Mouse (Mus musculus) forebrain, embryonic 14.5 days (tissue): ENCODE results near the gene Tmem101. TPM values are rescaled to one million over a fixed set of nuclear protein-coding genes. Genes with fewer than 3 reads are reported as not detected.

ENCODE experiments used
- ATAC-seq: fragments of 200-750 bp; cut with Nextera tagmentation; 2 replicates; pipeline ENCODE4 v1.8.0; 2017; ENCODE audit warnings: mild to moderate bottlenecking, moderate library complexity
- DNase-seq: peaks from one replicate; pipeline ENCODE4 v3.0.0-alpha.2; 2015; ENCODE audit warnings: low spot score
- H3K27ac ChIP-seq: fragments of 300-500 bp; sonication (generic); 2 replicates; pipeline ENCODE4 v1.5.1; 2014; ENCODE audit warnings: low read depth, mild to moderate bottlenecking, control low read depth, low read length, moderate library complexity
- H3K27me3 ChIP-seq: fragments of 300-500 bp; sonication (generic); replicated peaks from 2 replicates; pipeline ENCODE4 v1.6.1; 2014; ENCODE audit warnings: low read length, control low read depth, mixed read lengths; ENCODE audit not compliant: control insufficient read depth, insufficient read depth
- H3K36me3 ChIP-seq: fragments of 300-500 bp; sonication (generic); 2 replicates; pipeline ENCODE4 v1.6.1; 2014; ENCODE audit warnings: low read length, control low read depth; ENCODE audit not compliant: control insufficient read depth, insufficient read depth
- H3K4me1 ChIP-seq: fragments of 300-500 bp; sonication (generic); 2 replicates; pipeline ENCODE4 v1.6.1; 2014; ENCODE audit warnings: antibody characterized with exemption, low read length, control low read depth; ENCODE audit not compliant: control insufficient read depth, insufficient read depth
- H3K4me2 ChIP-seq: fragments of 300-500 bp; sonication (generic); 2 replicates; pipeline ENCODE4 v1.6.1; 2014; ENCODE audit warnings: mild to moderate bottlenecking, control low read depth, low read length
- H3K4me3 ChIP-seq: fragments of 300-500 bp; sonication (generic); 2 replicates; pipeline ENCODE4 v1.5.1; 2014; ENCODE audit warnings: low read depth, low read length, control low read depth
- H3K9ac ChIP-seq: fragments of 300-500 bp; sonication (generic); 2 replicates; pipeline ENCODE4 v1.6.1; 2014; ENCODE audit warnings: mild to moderate bottlenecking, low read length, control low read depth, moderate library complexity
- H3K9me3 ChIP-seq: fragments of 300-500 bp; sonication (generic); replicated peaks from 2 replicates; pipeline ENCODE4 v1.6.1; 2016; ENCODE audit warnings: low read length, control low read depth, mixed read lengths; ENCODE audit not compliant: control insufficient read depth
- WGBS: fragments of 180-500 bp; shearing (Covaris S2); extraction: QIAGEN DNeasy Blood & Tissue Kit; methylation state at CpG from one replicate; pipeline ENCODE4 v1.1.7; 2014; 5-methylcytosine and 5-hydroxymethylcytosine counted together
- polyA plus RNA-seq: library from polyadenylated mRNA; unstranded; fragments of >200 nt; fragmentation: Nextera tagmentation; extraction: Ambion mirVana; gene quantifications from 2 replicates; pipeline ENCODE4 v1.2.1, GENCODE M21; 2014

Gene Tmem101
- polyA plus RNA-seq, 1 experiment from 2014 or later, result 32.5 TPM

GRCm38 (mm10) chr11:102188980-102189379 is 32.8 kb upstream of the Tmem101 start:
- H3K27ac ChIP-seq, result no peak overlapping the region
- 74% methylated on average over 6 of the region's 6 CpGs for WGBS
- DNase-seq (no peak), ATAC-seq (no peak)
- peaks cover 13% of the 10 kb centered on the region for H3K4me1 ChIP-seq
- H3K4me2 ChIP-seq, result peak overlapping the region; percentile 58
- H3K9me3 ChIP-seq, result no peaks in the 10 kb centered on the region
- H3K4me3 ChIP-seq, result peak overlapping the region; percentile 51
- H3K36me3 ChIP-seq, result peaks cover 11% of the 10 kb centered on the region
- peak overlapping the region; percentile 72; the same call in 1 of the 2 replicates for H3K9ac ChIP-seq
- no peaks in the 10 kb centered on the region for H3K27me3 ChIP-seq

DNA sequence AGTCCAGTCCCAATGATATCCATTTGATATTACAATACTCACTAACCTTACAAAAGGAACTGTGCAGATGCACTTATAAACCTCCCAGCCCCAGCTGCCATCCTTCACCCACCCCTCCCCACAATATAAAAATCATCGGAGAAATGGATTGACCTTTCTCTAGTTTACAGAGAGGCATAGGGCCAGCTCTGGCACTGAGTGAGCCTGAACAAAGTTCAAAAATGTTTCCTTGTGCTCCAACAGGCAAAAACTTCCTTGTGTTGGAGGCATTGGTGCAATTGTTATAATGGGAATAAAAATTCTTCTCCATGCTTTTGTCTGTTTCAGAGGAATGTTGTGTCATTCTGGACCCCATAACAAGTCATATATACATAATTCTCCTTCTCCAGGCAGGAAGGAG is 30.0 kb upstream of the Tmem101 start:
- ATAC-seq, result no peak
- no peak overlapping the region for H3K9ac ChIP-seq

DNA sequence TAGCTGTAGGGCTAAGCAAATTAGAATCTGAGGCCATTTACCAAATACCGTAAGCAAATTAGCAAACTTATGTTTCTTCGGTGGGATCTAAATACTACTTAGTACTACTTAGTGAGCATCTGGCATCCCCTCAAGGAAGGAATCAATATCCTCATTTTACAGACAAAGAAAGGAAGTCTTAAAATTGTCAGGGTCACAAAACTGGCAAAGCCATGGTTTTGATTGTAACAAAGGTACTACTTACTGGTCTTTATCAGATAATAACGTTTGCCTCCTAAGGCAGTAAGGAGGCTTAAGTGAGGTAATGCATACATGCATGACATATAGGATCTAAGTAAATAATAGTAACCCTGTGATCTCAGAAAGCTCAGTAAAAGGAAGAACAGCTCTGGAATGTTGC is 29.5 kb upstream of the Tmem101 start:
- Histone ChIP-seq H3K4me2 (peak overlapping the region; percentile 81), H3K27ac (peak overlapping the region; percentile 96; the same call in 1 of the 2 replicates), H3K36me3 (peaks cover 18% of the 10 kb centered on the region), H3K9me3 (no peaks in the 10 kb centered on the region), H3K4me3 (peak overlapping the region; percentile 89), H3K4me1 (peaks cover 14% of the 10 kb centered on the region), H3K9ac (peak overlapping the region; percentile 94; the same call in 1 of the 2 replicates), H3K27me3 (no peaks in the 10 kb centered on the region)
- ATAC-seq (no peak), DNase-seq (no peak)
- 42% methylated on average over 3 of the region's 3 CpGs for WGBS

More for the DNA sequence above, 30.0 kb upstream of the Tmem101 start:
- Histone ChIP-seq H3K9me3 (no peaks in the 10 kb centered on the region), H3K4me3 (no peak overlapping the region), H3K4me2 (no peak overlapping the region), H3K4me1 (peaks cover 17% of the 10 kb centered on the region), H3K36me3 (peaks cover 13% of the 10 kb centered on the region), H3K27me3 (no peaks in the 10 kb centered on the region), H3K27ac (no peak overlapping the region)
- no peak for DNase-seq
- WGBS, result 100% methylated on average over 1 of the region's 1 CpGs

DNA sequence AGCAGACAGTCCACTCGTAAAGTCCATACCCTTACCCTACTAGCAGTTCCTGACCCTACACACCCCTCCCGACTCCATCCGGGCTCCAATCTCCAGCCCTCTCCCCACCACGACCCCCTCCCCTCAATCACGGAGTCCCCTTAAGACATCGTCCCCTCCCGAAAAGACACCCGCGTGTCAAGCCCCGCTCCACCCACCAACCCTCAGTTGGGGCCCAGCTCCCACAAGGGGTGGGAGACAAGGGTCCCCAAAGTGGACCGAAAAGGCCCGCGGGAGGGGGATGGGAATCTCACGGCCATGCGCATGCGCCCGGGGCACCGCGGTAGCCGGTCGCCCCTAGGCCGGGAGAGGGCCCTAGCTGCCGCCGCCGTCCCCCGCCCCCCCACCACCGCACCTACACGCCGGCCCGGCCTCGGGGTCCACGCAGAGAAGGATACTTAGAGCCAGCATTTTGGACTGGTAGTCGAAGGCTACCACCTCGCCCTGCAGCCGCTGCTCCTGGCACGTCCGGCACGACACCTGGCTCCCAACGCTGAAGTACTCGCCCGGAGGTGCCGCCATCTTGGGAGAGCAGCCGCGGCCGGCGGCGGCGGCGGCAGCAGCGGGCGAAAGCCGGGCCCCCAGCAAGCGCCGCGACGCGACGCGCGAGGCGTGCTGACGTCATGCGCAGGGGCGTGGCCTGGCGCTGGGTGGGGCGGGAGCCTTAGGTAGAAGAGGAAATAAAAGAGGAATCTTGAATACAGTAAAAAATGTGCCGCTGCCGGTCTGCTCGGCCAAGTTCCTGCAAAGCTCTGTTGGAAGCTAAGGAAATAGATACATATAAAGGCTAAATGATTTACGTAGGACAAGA is 28.7 kb upstream of the Tmem101 start, which contains the start of gene Lsm12:
TSS of gene Lsm12 (minus strand) at position 651 of the 850 bp plus-strand sequence.
- H3K9me3 ChIP-seq, result no peaks in the 10 kb centered on the region
- peak within 1 kb of the TSS; percentile 81 for H3K4me2 ChIP-seq
- ATAC-seq (peak; percentile 91), DNase-seq (peak; percentile 96)
- H3K9ac ChIP-seq, result peak within 1 kb of the TSS; percentile 94
- peaks cover 25% of the 10 kb centered on the region for H3K36me3 ChIP-seq
- H3K4me3 ChIP-seq, result peak within 1 kb of the TSS; percentile 89
- H3K27ac ChIP-seq, result peak within 1 kb of the TSS; percentile 96
- no peaks in the 10 kb centered on the region for H3K27me3 ChIP-seq
- under 1% methylated on average over 66 of the region's 70 CpGs for WGBS
- H3K4me1 ChIP-seq, result peaks cover 8% of the 10 kb centered on the region

DNA sequence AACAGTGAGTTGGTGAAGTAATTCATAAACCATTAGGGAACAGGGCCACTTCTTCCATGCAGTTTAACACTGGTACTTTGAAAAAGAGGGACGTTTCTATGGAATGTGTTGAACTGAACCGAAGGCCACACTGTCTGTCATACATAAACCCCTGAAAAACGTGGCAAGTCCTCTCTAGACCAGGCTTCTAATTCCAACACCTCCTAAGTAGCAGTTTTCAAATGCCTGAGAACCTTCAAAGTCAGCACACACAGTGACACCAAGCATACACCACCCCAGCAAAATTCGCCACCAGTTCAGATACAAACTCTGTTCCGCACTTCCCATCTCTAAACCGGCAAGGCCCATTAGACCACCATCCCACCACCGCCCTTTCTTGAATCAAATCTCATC is 28.0 kb upstream of the Tmem101 start:
- peak overlapping the region; percentile 96; the same call in 1 of the 2 replicates for H3K27ac ChIP-seq
- H3K27me3 ChIP-seq, result no peaks in the 10 kb centered on the region
- H3K9ac ChIP-seq, result peak overlapping the region; percentile 94
- WGBS, result 4% methylated on average over 7 of the region's 7 CpGs
- peak overlapping the region; percentile 81 for H3K4me2 ChIP-seq
- peaks cover 29% of the 10 kb centered on the region for H3K36me3 ChIP-seq
- ATAC-seq, result no peak; the same call in 1 of the 2 replicates
- peak overlapping the region; percentile 89 for H3K4me3 ChIP-seq
- no peaks in the 10 kb centered on the region for H3K9me3 ChIP-seq
- DNase-seq, result no peak
- H3K4me1 ChIP-seq, result peaks cover 8% of the 10 kb centered on the region

GRCm38 (mm10) chr11:102179836-102180235 is 23.6 kb upstream of the Tmem101 start:
- Histone ChIP-seq H3K4me3 (no peak overlapping the region), H3K27me3 (no peaks in the 10 kb centered on the region), H3K4me1 (peaks cover 8% of the 10 kb centered on the region), H3K9ac (no peak overlapping the region), H3K27ac (no peak overlapping the region), H3K36me3 (peaks cover 63% of the 10 kb centered on the region), H3K4me2 (no peak overlapping the region), H3K9me3 (no peaks in the 10 kb centered on the region)
- no peak for ATAC-seq
- no peak for DNase-seq

- WGBS, result 89% methylated on average over 5 of the region's 5 CpGs
- peaks cover 59% of the 10 kb centered on the region for H3K36me3 ChIP-seq
Observed at GRCm38 (mm10) chr11:102168689-102169088, 12.5 kb upstream of the Tmem101 start.

DNA sequence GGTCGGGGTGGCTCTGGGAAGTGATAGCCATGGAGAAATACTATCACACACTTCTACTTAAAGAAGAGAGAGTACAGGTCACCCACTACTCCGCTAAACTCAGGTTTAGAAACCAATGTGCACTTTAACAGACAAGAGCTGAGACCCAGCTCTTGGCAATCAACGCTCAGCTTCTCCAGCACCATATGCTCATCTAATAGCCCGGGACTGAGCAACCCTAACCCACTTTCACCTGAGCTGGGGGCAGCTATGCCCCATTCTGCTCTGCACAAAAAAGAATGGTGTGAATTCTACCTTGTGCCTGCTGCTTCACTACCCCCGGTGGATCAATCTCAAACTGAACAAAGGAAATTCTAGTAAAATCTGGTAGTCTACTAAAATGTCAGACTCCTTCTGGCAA is 11.3 kb upstream of the Tmem101 start:
- ATAC-seq (no peak), DNase-seq (no peak)
- H3K9ac ChIP-seq, result no peak overlapping the region
- H3K27me3 ChIP-seq, result no peaks in the 10 kb centered on the region
- H3K9me3 ChIP-seq, result no peaks in the 10 kb centered on the region
- no peak overlapping the region for H3K27ac ChIP-seq
- 88% methylated on average over 5 of the region's 5 CpGs for WGBS
- no peak overlapping the region for H3K4me2 ChIP-seq
- H3K36me3 ChIP-seq, result peaks cover 67% of the 10 kb centered on the region
- H3K4me3 ChIP-seq, result no peak overlapping the region
- H3K4me1 ChIP-seq, result no peaks in the 10 kb centered on the region

More at GRCm38 (mm10) chr11:102168689-102169088, 12.5 kb upstream of the Tmem101 start:
- Histone ChIP-seq H3K4me1 (no peaks in the 10 kb centered on the region), H3K27me3 (no peaks in the 10 kb centered on the region), H3K4me2 (no peak overlapping the region), H3K9me3 (no peaks in the 10 kb centered on the region), H3K4me3 (no peak overlapping the region), H3K27ac (no peak overlapping the region), H3K9ac (no peak overlapping the region)
- ATAC-seq, result no peak
- no peak for DNase-seq
